Mouse (Mus musculus): ENCODE measurements at regions not wholly inside any gene's neighbourhood (a gene's known extent, or its start where the extent isn't known, plus 50 kb on each side); places are given as distances from the start of the nearest gene placed in this dataset.

GRCm38 (mm10) chr13:105377038-105377437, 66.4 kb upstream of the Htr1a start:
- peak; percentile 73 for TF ChIP-seq CTCF (IDR thresholded peaks at IDR 0.05; ENCODE audit: borderline replicate concordance, extremely low read depth, insufficient read depth, insufficient read length)
- TF ChIP-seq POLR2A (IDR thresholded peaks at IDR 0.05; ENCODE audit: borderline replicate concordance, extremely low read depth, insufficient read depth, insufficient read length, poor library complexity, severe bottlenecking): no peak
